Mouse (Mus musculus) frontal cortex, adult (tissue): ENCODE data around the gene Olfr374.

Source experiments
- ATAC-seq: cut with Nextera tagmentation; 2 replicates; pipeline ENCODE4 v1.9.2; 2017; ENCODE audit warnings: mild to moderate bottlenecking, moderate library complexity, mixed read lengths; ENCODE audit not compliant: low TSS enrichment

Gene Olfr374

GRCm38 (mm10) chr8:72135446-72136301, 28.8 kb downstream of the Olfr374 start:
- peak; percentile 50 for ATAC-seq

GRCm38 (mm10) chr8:72136302-72136978, 29.6 kb downstream of the Olfr374 start:
- no peak for ATAC-seq

GRCm38 (mm10) chr8:72137431-72137830, 30.6 kb downstream of the Olfr374 start:
- ATAC-seq: no peak

- no peak for ATAC-seq
Observed at GRCm38 (mm10) chr8:72138456-72138855, 31.6 kb downstream of the Olfr374 start.

GRCm38 (mm10) chr8:72143256-72143824, 36.5 kb downstream of the Olfr374 start:
- ATAC-seq: no peak

- ATAC-seq: no peak
Observed at GRCm38 (mm10) chr8:72144345-72144975, 37.6 kb downstream of the Olfr374 start.

- no peak for ATAC-seq
Observed at GRCm38 (mm10) chr8:72145511-72145910, 38.7 kb downstream of the Olfr374 start.

- no peak for ATAC-seq
Observed at GRCm38 (mm10) chr8:72146056-72146455, 39.2 kb downstream of the Olfr374 start.

GRCm38 (mm10) chr8:72146556-72146955, 39.7 kb downstream of the Olfr374 start:
- ATAC-seq: no peak

- ATAC-seq: no peak
Observed at GRCm38 (mm10) chr8:72147266-72147665, 40.4 kb downstream of the Olfr374 start.

- ATAC-seq: no peak
Observed at GRCm38 (mm10) chr8:72149056-72149455, 42.2 kb downstream of the Olfr374 start.

GRCm38 (mm10) chr8:72151418-72152078, 44.7 kb downstream of the Olfr374 start:
- ATAC-seq: no peak

- no peak for ATAC-seq
Observed at GRCm38 (mm10) chr8:72153382-72153781, 46.5 kb downstream of the Olfr374 start.

- no peak for ATAC-seq
Observed at GRCm38 (mm10) chr8:72158096-72158495, 51.3 kb downstream of the Olfr374 start.

GRCm38 (mm10) chr8:72158726-72159125, 51.9 kb downstream of the Olfr374 start:
- no peak for ATAC-seq

- no peak for ATAC-seq
Observed at GRCm38 (mm10) chr8:72160007-72160406, 53.2 kb downstream of the Olfr374 start.

- peak; percentile 94 for ATAC-seq
Observed at GRCm38 (mm10) chr8:72160707-72161697, 54.2 kb downstream of the Olfr374 start, which contains the start of gene Rab8a. Gene Rab8a, plus strand, starts transcription at chr8:72161200.

GRCm38 (mm10) chr8:72162821-72163220, 56.0 kb downstream of the Olfr374 start:
- ATAC-seq: no peak
